Mouse (Mus musculus) bone marrow, adult 2 months (tissue): ENCODE measurements around the gene Gm10260.

ENCODE experiments used
- CTCF ChIP-seq: fragments of 200-500 bp; IDR thresholded peaks from 2 replicates; pipeline ENCODE4 v1.5.1; 2011; ENCODE audit warnings: low read length, control low read depth; ENCODE audit not compliant: control insufficient read depth, insufficient read depth
- POLR2A ChIP-seq: fragments of 200-500 bp; IDR thresholded peaks from 2 replicates; pipeline ENCODE4 v1.6.1; 2011; ENCODE audit warnings: low read depth, mild to moderate bottlenecking, control low read depth, low read length, borderline replicate concordance; ENCODE audit not compliant: control insufficient read depth

DNA sequence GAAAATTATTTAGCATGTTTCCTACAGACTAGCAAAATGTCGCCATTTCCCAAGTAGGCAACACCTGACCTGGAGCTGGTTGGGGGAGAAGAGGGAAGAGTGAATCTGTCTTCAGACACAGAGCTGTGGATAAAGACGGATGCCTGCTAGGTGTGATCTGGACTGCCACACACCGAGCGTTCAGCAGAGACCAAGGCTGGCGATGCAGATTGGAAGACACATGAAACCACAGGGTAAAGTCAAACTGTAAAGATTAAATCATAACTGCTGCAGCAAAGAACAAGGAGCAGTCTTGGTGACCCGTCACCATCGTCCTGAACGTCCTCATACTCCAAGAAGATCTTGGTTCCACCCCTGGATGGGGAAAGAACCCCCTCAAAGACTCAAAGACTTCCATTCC is 15.5 kb upstream of the Gm10260 start:
- no peak for TF ChIP-seq CTCF
- no peak for TF ChIP-seq POLR2A
